Mouse (Mus musculus): ENCODE data around the gene Vps33b.

The Vps33b gene

GRCm38 (mm10) chr7:80268897-80269750, at the start of gene Vps33b:
TSS of gene Vps33b (plus strand) at chr7:80269649.
- peak; percentile 92 for DNase-seq (ENCODE audit: low read depth, low spot score)

DNA sequence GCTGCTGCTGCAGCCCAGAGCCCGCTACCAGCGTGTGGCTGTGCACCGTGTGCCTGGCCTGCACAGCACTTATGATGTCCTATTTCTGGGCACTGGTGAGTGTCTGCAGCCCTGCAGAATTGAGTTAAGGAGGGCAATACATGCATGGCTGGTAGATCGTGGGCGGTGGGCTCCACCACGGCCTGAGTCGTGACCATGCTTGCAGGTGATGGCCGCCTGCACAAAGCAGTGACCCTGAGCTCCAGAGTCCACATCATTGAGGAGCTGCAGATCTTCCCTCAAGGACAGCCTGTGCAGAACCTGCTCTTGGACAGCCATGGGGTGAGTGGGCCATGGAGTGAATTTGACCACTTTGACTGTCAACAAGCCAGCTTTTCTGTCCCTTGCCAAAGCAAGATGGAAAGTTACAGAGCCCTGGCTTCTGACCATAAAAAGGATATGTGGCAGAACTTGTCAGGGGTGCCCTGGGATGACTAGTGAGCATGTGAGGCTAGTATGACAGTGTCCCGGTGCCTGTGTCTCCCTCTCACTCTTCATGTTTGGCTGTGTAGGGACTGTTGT, 49.1 kb upstream of the Vps33b start:
- DNase-seq (ENCODE audit: low read depth, low spot score), result no peak

DNA sequence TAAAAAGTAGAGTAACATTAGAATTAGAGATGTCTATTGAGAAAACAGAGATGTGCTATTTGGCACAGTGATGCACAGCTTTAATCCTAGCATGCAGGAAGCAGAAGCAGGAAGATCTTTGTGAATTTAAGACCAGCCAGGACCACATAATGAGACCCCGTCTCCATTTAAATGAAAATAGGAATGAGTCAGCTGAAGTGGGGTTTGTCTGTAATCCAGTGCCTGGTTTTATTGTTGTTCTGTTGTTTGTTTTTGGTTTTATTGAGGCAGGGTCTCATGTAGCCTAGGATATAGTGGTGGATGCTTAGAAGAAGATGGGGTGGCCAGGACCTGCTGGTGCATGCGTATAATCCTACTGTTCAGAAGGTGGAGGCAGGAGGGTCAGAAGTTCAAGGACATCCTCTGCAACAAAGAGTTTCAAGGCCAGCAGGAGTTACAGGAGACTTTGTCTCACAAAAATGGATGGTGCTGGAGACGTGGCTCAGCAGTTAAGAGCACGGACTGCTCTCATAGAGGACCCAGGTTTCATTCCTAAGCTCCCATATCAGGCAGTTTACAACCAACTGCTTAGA, 48.2 kb upstream of the Vps33b start:
- DNase-seq (ENCODE audit: low read depth, low spot score), result no peak

DNA sequence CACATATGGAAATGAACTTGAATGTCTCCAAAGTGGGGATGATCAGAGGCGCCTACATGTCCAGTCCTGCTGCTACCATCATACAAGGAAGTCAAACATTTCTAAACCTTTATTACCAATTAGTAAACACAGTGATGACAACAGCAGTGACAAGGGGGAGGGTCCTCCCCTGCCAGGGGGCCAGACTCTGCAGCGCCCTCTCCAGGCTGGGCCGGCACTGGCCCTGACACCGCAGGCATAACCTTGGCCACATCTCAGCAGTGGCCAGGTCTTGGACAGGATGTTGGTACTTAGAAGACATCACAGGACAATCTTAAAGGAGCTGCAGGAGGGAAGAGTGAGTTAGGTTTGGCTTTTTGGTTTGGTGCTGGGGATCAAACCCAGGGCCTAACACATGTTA, 42.4 kb upstream of the Vps33b start:
- DNase-seq (ENCODE audit: low read depth, low spot score), result no peak

DNA sequence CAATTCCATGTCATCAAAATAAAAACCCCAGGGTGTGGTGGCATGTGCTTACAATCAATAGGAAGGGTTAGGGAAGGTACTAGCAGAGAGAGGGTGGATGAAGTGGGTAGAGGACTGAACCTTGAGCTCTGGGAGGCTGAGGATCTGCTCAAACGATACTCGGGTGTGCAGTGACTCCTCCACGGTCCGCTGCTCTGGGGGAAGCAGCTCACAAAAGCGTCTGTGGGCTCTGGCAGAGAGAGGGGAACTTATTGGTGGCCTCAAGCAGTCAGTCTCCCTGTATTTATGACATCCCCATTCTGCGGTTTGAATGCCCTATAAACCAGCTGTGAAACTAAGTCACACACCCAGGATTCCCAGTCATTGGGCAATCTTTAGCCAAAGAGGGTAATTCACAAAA, 39.3 kb upstream of the Vps33b start:
- DNase-seq (ENCODE audit: low read depth, low spot score), result peak; percentile 56

GRCm38 (mm10) chr7:80231971-80232488, 37.4 kb upstream of the Vps33b start:
- no peak for DNase-seq (ENCODE audit: low read depth, low spot score)

DNA sequence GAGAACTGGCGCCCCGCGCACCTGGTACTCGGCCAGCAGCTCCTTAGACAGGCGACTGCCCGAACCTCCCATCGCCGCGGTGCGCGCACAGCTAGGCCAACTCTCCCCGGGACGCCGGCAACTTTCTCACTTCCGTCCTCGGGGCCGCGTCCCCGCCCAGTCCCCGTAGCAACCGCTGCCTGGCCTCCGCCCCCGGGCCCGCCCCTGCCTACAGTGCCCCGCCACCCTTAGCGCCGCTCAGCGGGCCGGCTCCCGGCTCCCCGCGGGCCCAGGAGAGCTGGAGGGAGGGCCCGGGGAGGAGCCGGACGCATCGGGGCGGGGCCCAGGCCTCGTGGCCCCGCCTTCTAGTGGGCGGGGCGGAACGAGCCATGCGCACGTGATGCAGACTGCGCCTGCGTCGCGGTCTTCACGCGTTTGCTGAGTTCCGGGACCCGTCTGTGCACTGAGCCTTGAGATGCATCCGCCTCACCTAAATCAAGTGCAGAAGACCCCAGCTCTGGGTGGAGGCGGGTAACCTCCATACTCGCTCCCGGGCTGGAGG, 36.9 kb upstream of the Vps33b start, which contains the start of the genes Cib1 and Gdpgp1:
Gene Cib1 (minus strand): TSS at position 325 of the 541 bp plus-strand sequence.
Gene Gdpgp1 (plus strand): TSS at position 377 of the 541 bp plus-strand sequence.
- peak; percentile 98 for DNase-seq (ENCODE audit: low read depth, low spot score)

- DNase-seq (ENCODE audit: low read depth, low spot score), result no peak
Observed at GRCm38 (mm10) chr7:80233799-80234198, 35.6 kb upstream of the Vps33b start.

GRCm38 (mm10) chr7:80238542-80238941, 30.9 kb upstream of the Vps33b start:
- DNase-seq (ENCODE audit: low read depth, low spot score), result no peak

GRCm38 (mm10) chr7:80241661-80242060, 27.8 kb upstream of the Vps33b start:
- DNase-seq (ENCODE audit: low read depth, low spot score), result no peak

GRCm38 (mm10) chr7:80244851-80245250, 24.6 kb upstream of the Vps33b start:
- DNase-seq (ENCODE audit: low read depth, low spot score), result no peak

GRCm38 (mm10) chr7:80246148-80246721, 23.2 kb upstream of the Vps33b start, which contains the start of gene Ttll13:
TSS of gene Ttll13 (plus strand) at chr7:80246376.
- DNase-seq (ENCODE audit: low read depth, low spot score), result peak; percentile 97

DNA sequence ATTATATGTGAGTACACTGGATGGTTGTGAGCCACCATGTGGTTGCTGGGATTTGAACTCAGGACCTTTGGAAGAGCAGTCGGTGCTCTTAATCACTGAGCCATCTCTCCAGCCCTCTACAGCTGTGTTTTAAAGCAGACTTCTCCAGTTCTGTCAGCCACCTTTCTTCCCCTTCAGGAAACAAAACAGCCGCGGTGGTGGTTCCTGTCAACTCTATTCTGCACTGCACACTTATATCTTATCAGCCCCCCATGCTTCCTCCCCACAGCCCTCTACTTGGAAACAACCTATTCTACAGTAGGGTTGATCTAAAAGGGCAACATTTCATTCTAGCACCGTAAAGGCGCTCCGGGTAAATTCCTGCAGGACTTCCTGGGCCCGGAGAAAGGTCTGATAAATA, 22.6 kb upstream of the Vps33b start:
- DNase-seq (ENCODE audit: low read depth, low spot score), result no peak

- DNase-seq (ENCODE audit: low read depth, low spot score), result no peak
Observed at GRCm38 (mm10) chr7:80252437-80252836, 17.0 kb upstream of the Vps33b start.

- DNase-seq (ENCODE audit: low read depth, low spot score), result no peak
Observed at GRCm38 (mm10) chr7:80252886-80253285, 16.6 kb upstream of the Vps33b start.

DNA sequence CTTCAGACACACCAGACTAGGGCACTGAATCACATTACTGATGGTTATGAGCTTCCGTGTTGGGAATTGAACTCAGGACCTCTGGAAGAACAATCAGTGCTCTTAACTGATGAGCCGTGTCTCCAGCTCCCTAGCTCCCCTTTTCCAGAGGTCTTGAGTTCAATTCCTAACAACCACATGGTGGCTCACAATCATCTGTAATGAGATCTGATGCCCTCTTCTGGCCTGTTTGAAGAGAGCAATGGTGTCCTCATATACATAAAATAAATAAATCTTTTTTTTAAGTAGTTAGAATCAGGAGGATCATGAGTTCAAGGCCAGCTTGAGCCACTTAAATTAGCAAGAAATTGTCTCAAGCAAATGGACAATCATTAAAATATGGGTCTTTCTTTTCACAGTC, 13.5 kb upstream of the Vps33b start:
- peak; percentile 38 for DNase-seq (ENCODE audit: low read depth, low spot score)

DNA sequence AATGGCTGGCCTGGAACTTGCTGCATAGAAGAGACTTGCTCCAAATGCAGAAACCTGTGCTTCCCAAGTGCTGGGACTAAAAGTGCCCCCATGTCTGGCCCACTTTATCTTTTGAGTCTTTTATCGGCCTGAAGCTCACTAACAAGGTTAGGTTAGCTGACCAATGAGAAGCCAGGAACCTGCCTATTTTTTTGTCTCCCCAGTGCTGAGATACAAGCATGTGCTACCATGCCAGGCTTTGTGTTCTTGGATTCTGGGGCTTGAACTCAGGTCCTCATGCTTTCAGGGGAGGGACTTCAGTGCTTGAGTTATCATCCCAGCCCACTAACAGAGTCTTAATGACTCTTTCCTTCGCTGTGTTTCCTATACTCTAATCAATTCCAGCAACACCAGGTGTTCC, 11.7 kb upstream of the Vps33b start:
- no peak for DNase-seq (ENCODE audit: low read depth, low spot score)

GRCm38 (mm10) chr7:80260625-80261371, 8.7 kb upstream of the Vps33b start, which contains the start of gene Ngrn:
TSS of gene Ngrn (plus strand) at chr7:80261215.
- DNase-seq (ENCODE audit: low read depth, low spot score), result peak; percentile 89

DNA sequence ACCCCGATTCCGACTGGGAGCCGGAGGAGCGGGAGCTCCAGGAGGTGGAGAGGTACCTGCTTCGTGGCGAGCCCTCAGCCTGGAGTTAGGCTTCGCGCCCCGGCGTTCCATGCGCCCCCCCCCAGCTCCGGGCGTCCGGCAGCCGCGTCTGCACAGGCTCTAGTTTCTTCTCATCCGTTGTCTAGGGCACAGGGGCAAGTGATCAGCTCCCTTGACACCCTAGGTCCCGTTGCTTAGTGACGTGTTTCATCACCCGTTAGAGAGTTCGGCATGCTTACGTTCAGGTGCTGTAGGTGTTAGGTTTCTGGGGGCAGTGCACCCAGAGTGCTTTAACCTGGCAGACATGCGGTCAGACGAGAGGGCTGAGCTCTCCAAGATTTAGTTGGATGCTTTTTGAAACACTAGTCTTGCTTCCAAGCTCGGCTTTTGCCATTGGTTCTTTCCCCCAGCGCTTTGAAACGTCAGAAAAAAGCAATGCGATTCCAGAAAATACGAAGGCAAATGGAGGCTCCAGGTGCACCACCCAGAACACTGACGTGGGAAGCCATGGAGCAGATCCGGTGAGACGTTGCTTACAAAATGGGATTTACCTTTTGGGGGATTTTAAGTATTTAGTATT, 8.0 kb upstream of the Vps33b start:
- no peak for DNase-seq (ENCODE audit: low read depth, low spot score)

DNA sequence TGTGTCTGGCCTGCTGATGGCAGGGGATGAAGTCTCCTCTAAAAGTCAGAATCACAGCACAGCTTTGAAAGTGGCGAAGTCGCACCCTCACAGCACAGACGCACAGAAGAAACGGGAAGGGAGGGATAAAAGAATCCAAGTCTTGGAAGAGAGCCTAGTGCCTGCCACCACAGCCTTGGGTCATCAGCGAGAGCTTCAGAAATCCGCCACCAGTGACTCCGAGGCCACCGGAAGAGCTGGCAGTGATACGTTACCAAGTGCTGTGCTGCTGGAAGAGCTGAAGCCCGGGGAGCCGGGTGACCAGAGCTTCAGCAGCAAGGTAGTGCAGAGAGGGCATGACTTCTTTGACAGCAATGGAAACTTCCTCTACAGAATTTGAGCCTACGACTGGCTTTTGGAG, 4.8 kb upstream of the Vps33b start:
- DNase-seq (ENCODE audit: low read depth, low spot score), result no peak

Measured in A20 (cell line).